Mouse (Mus musculus) brain, embryonic 14.5 days (tissue): ENCODE measurements around the gene Rln1.

Experiments used
- CTCF ChIP-seq: fragments of 200-500 bp; IDR thresholded peaks from 2 replicates; pipeline ENCODE4 v1.5.1; 2012; ENCODE audit warnings: inconsistent platforms, mild to moderate bottlenecking, moderate library complexity, borderline replicate concordance; ENCODE audit not compliant: insufficient read depth, insufficient read length; ENCODE audit errors: extremely low read depth
- POLR2A ChIP-seq: fragments of 200-500 bp; IDR thresholded peaks from 2 replicates; pipeline ENCODE4 v1.6.1; 2012; ENCODE audit warnings: mild to moderate bottlenecking, inconsistent platforms, borderline replicate concordance; ENCODE audit not compliant: poor library complexity, insufficient read depth, insufficient read length, severe bottlenecking; ENCODE audit errors: extremely low read depth

GRCm38 (mm10) chr19:29296166-29296565 is 38.3 kb downstream of the Rln1 start:
- TF ChIP-seq POLR2A (no peak), CTCF (no peak)
